Mouse (Mus musculus) lung, adult 2 months (tissue): ENCODE data around the gene Psmb7.

Experiments
- CTCF ChIP-seq: fragments of 200-500 bp; IDR thresholded peaks from 2 replicates; pipeline ENCODE4 v1.5.1; 2011; ENCODE audit warnings: mild to moderate bottlenecking, low read length, control low read depth; ENCODE audit not compliant: insufficient read depth
- POLR2A ChIP-seq: fragments of 200-500 bp; IDR thresholded peaks from 2 replicates; pipeline ENCODE4 v1.6.1; 2011; ENCODE audit warnings: low read depth, mild to moderate bottlenecking, control low read depth, low read length, borderline replicate concordance; ENCODE audit errors: extremely low read depth

GRCm38 (mm10) chr2:38578602-38579521 lies 65.0 kb downstream of the Psmb7 start:
- no peak for TF ChIP-seq CTCF
- TF ChIP-seq POLR2A, result no peak
